Mouse (Mus musculus) cerebellum, adult 2 months (tissue): ENCODE data around the gene Olfr547. TPM values are rescaled to one million over a fixed set of nuclear protein-coding genes. Genes with fewer than 3 reads are reported as not detected.
"Not testable (repeated sequence)": the region's sequence is repeated elsewhere in the genome, so short reads cannot be mapped to it uniquely, and the experiment has no call there.

Experiments used
- DNase-seq, 2 experiments: peaks; one replicate each; pipeline ENCODE4 v3.0.0; 2021
- H3K27ac ChIP-seq: fragments of 200-500 bp; 2 replicates; pipeline ENCODE4 v1.5.1; 2012; ENCODE audit warnings: low read length, control low read depth, inconsistent platforms; ENCODE audit not compliant: insufficient read depth
- H3K27me3 ChIP-seq: fragments of 200-500 bp; 2 replicates; pipeline ENCODE4 v1.6.1; 2012; ENCODE audit warnings: inconsistent platforms, mild to moderate bottlenecking, low read length, moderate library complexity; ENCODE audit not compliant: control insufficient read depth, insufficient read depth
- H3K4me1 ChIP-seq: fragments of 200-500 bp; 2 replicates; pipeline ENCODE4 v1.6.1; 2011; ENCODE audit warnings: low read length; ENCODE audit not compliant: control insufficient read depth, insufficient read depth
- H3K4me3 ChIP-seq: fragments of 200-500 bp; replicated peaks from 2 replicates; pipeline ENCODE3; 2011; ENCODE audit warnings: mild to moderate bottlenecking, low read depth, low read length, control low read depth; ENCODE audit not compliant: insufficient read depth
- CTCF ChIP-seq: fragments of 200-500 bp; IDR thresholded peaks from 2 replicates; pipeline ENCODE4 v1.5.1; 2011; ENCODE audit warnings: low read depth, mild to moderate bottlenecking, control low read depth, low read length, moderate library complexity, borderline replicate concordance; ENCODE audit not compliant: insufficient read depth
- POLR2A ChIP-seq: fragments of 200-500 bp; IDR thresholded peaks from 2 replicates; pipeline ENCODE4 v1.6.1; 2011; ENCODE audit warnings: low read length, control low read depth, borderline replicate concordance; ENCODE audit not compliant: insufficient read depth
- WGBS: fragments of 180-500 bp; shearing (Covaris S2); methylation state at CpG from one replicate; pipeline ENCODE4 v1.1.7; 2018; 5-methylcytosine and 5-hydroxymethylcytosine counted together
- polyA plus RNA-seq: library from polyadenylated mRNA; depleted of rRNA; stranded (reverse); fragments of >200 nt; gene quantifications from 2 replicates; pipeline ENCODE4 v1.2.3, GENCODE M21; 2012; rRNA removed

Olfr547 gene
- polyA plus RNA-seq: not detected in 2 replicates

GRCm38 (mm10) chr7:102534449-102534848, at the start of gene Olfr547:
Gene Olfr547, plus strand, starts transcription at chr7:102534749.
- no peak for DNase-seq
- Histone ChIP-seq H3K4me1 (no peaks in the 10 kb centered on the region), H3K27me3 (no peaks in the 10 kb centered on the region; the same call in 1 of the 2 replicates), H3K27ac (no peak within 1 kb of the TSS), H3K4me3 (no peak within 1 kb of the TSS)
- TF ChIP-seq POLR2A (no peak), CTCF (no peak)
- 75% methylated on average over 1 of the region's 1 CpGs for WGBS

- not testable (repeated sequence) for H3K27me3 ChIP-seq, H3K4me3 ChIP-seq, H3K27ac ChIP-seq, H3K4me1 ChIP-seq, DNase-seq
- 67% methylated on average over 8 of the region's 8 CpGs for WGBS
These were observed 49.8 kb upstream of the Olfr547 start for GRCm38 (mm10) chr7:102484766-102485165.

GRCm38 (mm10) chr7:102486105-102486504, 48.4 kb upstream of the Olfr547 start:
- no peaks in the 10 kb centered on the region for H3K4me1 ChIP-seq
- TF ChIP-seq POLR2A: no peak
- no peak for TF ChIP-seq CTCF
- no peak overlapping the region for H3K27ac ChIP-seq
- no peak overlapping the region for H3K4me3 ChIP-seq
- no peak for DNase-seq
- 91% methylated on average over 1 of the region's 1 CpGs for WGBS
- no peaks in the 10 kb centered on the region for H3K27me3 ChIP-seq

- H3K4me3 ChIP-seq: no peak within 1 kb of the TSS
These were observed 46.4 kb upstream of the Olfr547 start, which contains the start of gene Olfr544 for GRCm38 (mm10) chr7:102488161-102488560. Gene Olfr544, minus strand, starts transcription at chr7:102488313.

GRCm38 (mm10) chr7:102494416-102494815, 40.1 kb upstream of the Olfr547 start:
- 55% methylated on average over 7 of the region's 7 CpGs for WGBS
- H3K4me1 ChIP-seq, DNase-seq, H3K27me3 ChIP-seq, H3K27ac ChIP-seq, H3K4me3 ChIP-seq: not testable (repeated sequence)

More at GRCm38 (mm10) chr7:102488161-102488560, 46.4 kb upstream of the Olfr547 start, which contains the start of gene Olfr544:
- no peaks in the 10 kb centered on the region for H3K4me1 ChIP-seq
- WGBS: 4% methylated on average over 1 of the region's 1 CpGs
- no peaks in the 10 kb centered on the region for H3K27me3 ChIP-seq
- no peak for TF ChIP-seq POLR2A
- TF ChIP-seq CTCF: no peak
- no peak within 1 kb of the TSS for H3K27ac ChIP-seq
- no peak for DNase-seq

GRCm38 (mm10) chr7:102499473-102499872, 35.1 kb upstream of the Olfr547 start, which contains the start of gene Olfr545:
Gene Olfr545, minus strand, starts transcription at chr7:102499573.
- 85% methylated on average over 3 of the region's 3 CpGs for WGBS
- peaks cover 2% of the 10 kb centered on the region; the same call in 1 of the 2 replicates for H3K4me1 ChIP-seq
- H3K27ac ChIP-seq: no peak within 1 kb of the TSS
- H3K27me3 ChIP-seq: no peaks in the 10 kb centered on the region
- TF ChIP-seq CTCF: no peak
- no peak for TF ChIP-seq POLR2A
- DNase-seq: no peak
- H3K4me3 ChIP-seq: no peak within 1 kb of the TSS

- peak; percentile 50 to 76 for DNase-seq
- Histone ChIP-seq H3K4me3 (no peak overlapping the region), H3K27ac (no peak overlapping the region), H3K4me1 (peaks cover 2% of the 10 kb centered on the region; the same call in 1 of the 2 replicates), H3K27me3 (no peaks in the 10 kb centered on the region)
- 31% methylated on average over 5 of the region's 5 CpGs for WGBS
- no peak for TF ChIP-seq POLR2A
- no peak for TF ChIP-seq CTCF
These were observed 32.6 kb upstream of the Olfr547 start for GRCm38 (mm10) chr7:102501986-102502385.

- Histone ChIP-seq H3K4me1 (peaks cover under 1% of the 10 kb centered on the region; the same call in 1 of the 2 replicates), H3K27me3 (no peaks in the 10 kb centered on the region), H3K4me3 (no peak overlapping the region), H3K27ac (no peak overlapping the region)
- WGBS: 39% methylated on average over 3 of the region's 3 CpGs
- DNase-seq: peak; percentile 69 to 77
- TF ChIP-seq CTCF (peak; percentile 95), POLR2A (no peak)
These were observed 27.7 kb upstream of the Olfr547 start for GRCm38 (mm10) chr7:102506848-102507247.

- no peaks in the 10 kb centered on the region for H3K27me3 ChIP-seq
- no peak overlapping the region for H3K4me3 ChIP-seq
- TF ChIP-seq CTCF: no peak
- TF ChIP-seq POLR2A: no peak
- no peak for DNase-seq
- WGBS: 87% methylated on average over 9 of the region's 9 CpGs
- no peak overlapping the region for H3K27ac ChIP-seq
- no peaks in the 10 kb centered on the region for H3K4me1 ChIP-seq
These were observed 26.5 kb upstream of the Olfr547 start for GRCm38 (mm10) chr7:102508066-102508465.
